Mouse (Mus musculus) gastrocnemius, adult 2 months (tissue): ENCODE data around the gene Mapt. TPM values are rescaled to one million over a fixed set of nuclear protein-coding genes. Genes with fewer than 3 reads are reported as not detected.
A peak's percentile ranks its signal among the peaks of the same experiment; 100 is the strongest.

Source experiments
- DNase-seq: peaks from one replicate; pipeline ENCODE4 v3.0.0; 2022
- H3K27ac ChIP-seq: fragments of 200-600 bp; 2 replicates; pipeline ENCODE4 v1.8.1; 2022; ENCODE audit warnings: mild to moderate bottlenecking
- H3K4me3 ChIP-seq: fragments of 200-600 bp; 2 replicates; pipeline ENCODE4 v1.8.1; 2022; ENCODE audit warnings: mild to moderate bottlenecking, moderate library complexity
- CTCF ChIP-seq: fragments of 200-600 bp; IDR thresholded peaks from 2 replicates; pipeline ENCODE4 v1.8.1; 2022; ENCODE audit warnings: antibody characterized with exemption, mild to moderate bottlenecking, moderate library complexity
- intact Hi-C: fragments of 180-260 bp; cut with DNase I; formaldehyde crosslinking; loops from one replicate; pipeline ENCODE4 v1.15.1; 2025
- total RNA-seq, 2 experiments: library from RNA; stranded (reverse); gene quantifications; 2 replicates each; pipeline ENCODE4 v1.2.3; 2021

Gene Mapt
- total RNA-seq, 2 experiments from 2014 or later, result 66.3 to 79.2 TPM

DNA sequence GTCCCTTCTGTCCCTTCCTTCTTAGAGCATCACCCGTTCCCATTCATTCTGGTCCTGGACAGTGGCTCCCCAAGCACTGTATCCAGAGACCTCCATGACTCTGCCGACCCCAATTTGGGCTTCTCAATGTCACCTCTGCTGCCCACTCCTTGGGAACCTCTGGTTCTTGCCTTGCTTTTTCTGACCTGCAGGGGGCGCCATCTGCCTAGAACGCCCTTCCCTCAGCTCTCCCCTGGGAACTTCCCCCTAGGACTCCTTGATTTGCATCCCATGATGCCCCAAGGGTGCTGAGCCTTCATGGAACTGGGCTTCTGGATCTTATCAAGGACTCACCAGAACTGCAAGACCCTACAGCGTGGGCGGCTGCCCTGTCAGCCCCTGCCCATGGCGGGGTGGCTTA lies 80.5 kb downstream of the Mapt start:
- no peak overlapping the region for H3K4me3 ChIP-seq
- peak; percentile 68 for TF ChIP-seq CTCF
- intact Hi-C loops, result no loop called here
- H3K27ac ChIP-seq, result no peak overlapping the region
- no peak for DNase-seq

DNA sequence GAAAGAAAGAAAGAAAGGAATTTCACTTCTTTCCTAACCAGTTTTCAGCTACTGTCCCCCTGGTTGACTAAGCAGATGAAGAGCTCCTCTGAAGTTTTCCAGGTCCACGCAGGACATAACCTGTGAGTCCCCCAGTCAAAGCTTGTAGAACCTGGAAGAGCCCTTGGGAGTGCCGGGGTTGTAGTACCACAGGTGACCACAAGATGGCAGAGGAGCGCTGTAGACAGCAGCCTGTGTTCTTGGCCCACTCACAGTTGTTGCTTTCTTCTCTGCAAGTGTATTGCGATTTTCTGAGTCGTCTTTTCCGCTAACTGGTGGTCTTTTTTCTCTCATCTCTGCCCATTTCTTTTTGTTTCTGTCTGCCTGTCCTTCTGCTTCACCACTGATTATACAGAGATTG lies 84.5 kb downstream of the Mapt start:
- peak overlapping the region; percentile 28; the same call in 1 of the 2 replicates for H3K4me3 ChIP-seq
- peak; percentile 98 for TF ChIP-seq CTCF
- intact Hi-C loops, result loop anchor here (1.0 kb wide), 1 partner anchor 146 kb away; no protein-coding TSS in a partner anchor
- peak; percentile 83 for DNase-seq
- no peak overlapping the region for H3K27ac ChIP-seq

DNA sequence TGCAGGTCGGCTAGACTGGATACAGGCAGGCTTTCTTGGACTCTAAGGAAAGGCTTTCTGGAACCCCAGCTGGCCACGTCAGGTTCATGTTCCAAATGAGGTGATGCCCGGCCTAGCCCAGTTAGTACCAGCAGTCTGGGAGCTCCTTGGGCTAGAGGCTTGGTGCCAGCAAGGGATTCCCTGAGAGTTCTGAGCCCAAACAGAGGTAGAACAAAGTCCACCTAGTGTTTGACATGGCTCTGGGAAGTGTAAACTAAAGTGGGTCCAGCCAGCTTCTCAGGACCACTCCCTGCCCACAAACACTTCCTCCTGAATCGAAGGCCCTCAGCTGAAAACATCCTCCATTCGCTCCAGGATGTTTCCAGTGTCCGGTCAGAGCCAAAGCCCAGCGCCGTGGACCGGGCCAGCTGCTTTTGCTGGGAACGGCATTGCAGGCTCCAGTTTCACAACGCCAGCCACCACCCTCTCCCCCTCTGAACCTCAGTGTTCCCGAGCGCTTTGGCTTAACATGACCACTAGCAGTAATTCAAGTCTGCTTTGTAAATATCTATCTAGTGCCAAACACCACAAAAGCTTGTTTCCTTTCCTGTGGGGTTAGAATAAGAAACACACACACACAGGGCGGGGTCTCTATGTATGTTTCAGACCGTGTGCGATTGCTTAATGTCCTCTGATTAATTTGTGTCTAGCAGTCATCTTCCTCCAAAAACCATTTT lies 85.7 kb downstream of the Mapt start:
- peak; percentile 83 for DNase-seq
- peak overlapping the region; percentile 47 for H3K4me3 ChIP-seq
- H3K27ac ChIP-seq, result peak overlapping the region; percentile 63

DNA sequence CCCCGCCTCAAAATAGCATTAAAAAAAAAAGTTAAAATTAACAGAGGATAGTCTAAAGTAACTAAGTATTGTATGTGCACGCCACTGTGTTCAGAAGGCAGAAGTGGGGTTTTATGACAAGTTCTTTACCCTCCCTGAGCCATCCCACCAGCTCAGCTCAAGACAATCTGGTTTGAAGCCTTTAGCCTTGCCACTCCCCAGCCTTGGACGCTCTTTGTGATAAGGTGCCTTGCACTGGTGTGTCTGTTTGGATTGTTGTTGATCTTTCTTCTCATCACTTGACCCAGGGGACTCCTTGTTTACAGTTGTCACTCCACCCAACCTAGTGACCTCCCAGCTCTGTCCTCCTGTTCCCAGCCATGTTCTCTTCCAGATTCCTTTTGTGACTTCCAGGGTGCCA lies 86.4 kb downstream of the Mapt start:
- no peak for DNase-seq
- intact Hi-C loops, result no loop called here
- Histone ChIP-seq H3K4me3 (no peak overlapping the region), H3K27ac (0 out of 2 replicates have a peak overlapping the region, but pooled peaks have one; percentile 63)
- TF ChIP-seq CTCF, result no peak

More for the DNA sequence above, 85.7 kb downstream of the Mapt start:
- intact Hi-C loops, result loop anchor here (1.0 kb wide), 1 partner anchor 144 kb away; no protein-coding TSS in a partner anchor
- no peak for TF ChIP-seq CTCF

DNA sequence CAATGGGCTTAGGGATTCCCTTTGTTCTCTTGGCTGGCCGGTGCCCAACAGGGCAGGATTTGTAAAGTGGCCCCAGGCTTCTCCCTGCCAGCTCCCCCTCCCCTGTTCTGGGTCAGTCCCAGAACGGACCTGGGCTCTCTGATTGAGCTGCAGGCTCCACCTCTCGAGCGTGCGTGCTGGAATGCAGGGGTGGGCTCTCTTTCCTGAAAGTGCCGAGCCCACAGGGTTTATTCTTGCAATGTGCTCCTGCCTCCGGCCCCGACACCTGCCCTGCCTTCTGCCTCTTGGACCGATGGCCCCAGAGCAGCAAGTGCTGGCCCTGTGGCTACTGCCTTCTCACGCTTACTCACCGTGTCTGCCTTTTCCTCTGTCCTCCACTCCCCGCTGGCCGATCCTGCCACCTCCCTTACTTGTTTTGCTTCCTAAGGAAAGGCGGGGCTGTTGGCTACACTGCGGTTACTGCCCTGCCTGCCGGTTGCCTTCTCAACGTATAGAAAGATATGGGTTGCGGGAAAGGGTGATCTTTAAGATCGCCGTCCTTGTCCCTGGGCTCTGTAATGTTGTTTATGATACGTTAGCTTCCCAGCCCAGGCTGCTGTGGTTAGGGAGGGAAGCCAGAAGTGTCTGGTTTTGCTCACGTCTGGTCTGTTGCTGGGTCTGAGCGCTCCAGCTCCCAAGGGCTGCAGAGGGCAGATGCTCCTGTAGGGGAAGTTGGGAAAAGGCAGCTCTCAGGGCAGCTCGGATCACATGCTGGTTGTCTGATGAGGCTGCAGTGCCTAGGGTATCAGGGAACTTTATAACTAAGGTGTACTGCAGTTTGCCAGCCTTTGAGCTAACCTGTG lies 88.0 kb downstream of the Mapt start:
- TF ChIP-seq CTCF, result 0 out of 2 replicates have a peak, but pooled peaks have one; percentile 1
- Histone ChIP-seq H3K27ac (peak overlapping the region; percentile 76), H3K4me3 (peak overlapping the region; percentile 66)
- intact Hi-C loops, result no loop called here
- peak; percentile 46 for DNase-seq

DNA sequence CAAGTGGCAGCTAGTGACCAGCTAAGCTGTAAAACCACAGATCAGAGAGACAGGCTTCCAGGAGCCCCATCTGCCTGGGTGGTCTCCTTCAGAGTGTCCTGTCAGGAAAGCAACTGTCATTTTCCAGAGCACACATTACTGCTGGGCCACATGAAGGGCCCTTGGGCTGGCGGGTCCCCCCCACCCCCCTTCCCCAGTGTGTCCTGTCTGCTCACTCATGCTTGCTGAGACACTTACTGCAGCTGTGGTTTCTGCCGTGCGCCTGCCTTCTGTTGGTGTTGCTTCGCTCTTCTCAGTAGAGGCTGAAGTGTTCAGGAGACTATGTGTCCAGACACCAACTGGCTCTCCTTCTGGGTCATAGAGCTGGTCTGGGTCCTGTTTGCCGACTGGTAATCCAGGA lies 89.3 kb downstream of the Mapt start:
- TF ChIP-seq CTCF, result no peak
- no peak for DNase-seq
- no peak overlapping the region for H3K4me3 ChIP-seq
- H3K27ac ChIP-seq, result no peak overlapping the region
- intact Hi-C loops, result no loop called here

DNA sequence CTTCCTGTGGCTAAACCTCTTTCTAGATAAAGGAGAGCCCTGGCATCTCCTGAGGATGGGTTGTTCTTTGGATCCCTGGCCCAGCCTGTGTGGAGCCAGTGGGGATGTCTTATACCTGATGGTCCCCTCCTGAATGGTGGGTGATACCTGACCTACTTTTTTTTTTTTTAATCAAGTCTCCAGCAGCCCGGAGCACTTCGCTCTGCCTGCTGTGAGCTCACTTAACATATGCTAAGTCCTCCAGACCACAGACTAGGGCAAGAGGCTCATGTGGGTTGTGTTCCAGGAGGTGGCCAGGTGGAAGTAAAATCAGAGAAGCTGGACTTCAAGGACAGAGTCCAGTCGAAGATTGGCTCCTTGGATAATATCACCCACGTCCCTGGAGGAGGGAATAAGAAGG lies 91.0 kb downstream of the Mapt start:
- intact Hi-C loops, result no loop called here
- no peak for TF ChIP-seq CTCF
- Histone ChIP-seq H3K4me3 (no peak overlapping the region), H3K27ac (no peak overlapping the region)
- DNase-seq, result no peak

DNA sequence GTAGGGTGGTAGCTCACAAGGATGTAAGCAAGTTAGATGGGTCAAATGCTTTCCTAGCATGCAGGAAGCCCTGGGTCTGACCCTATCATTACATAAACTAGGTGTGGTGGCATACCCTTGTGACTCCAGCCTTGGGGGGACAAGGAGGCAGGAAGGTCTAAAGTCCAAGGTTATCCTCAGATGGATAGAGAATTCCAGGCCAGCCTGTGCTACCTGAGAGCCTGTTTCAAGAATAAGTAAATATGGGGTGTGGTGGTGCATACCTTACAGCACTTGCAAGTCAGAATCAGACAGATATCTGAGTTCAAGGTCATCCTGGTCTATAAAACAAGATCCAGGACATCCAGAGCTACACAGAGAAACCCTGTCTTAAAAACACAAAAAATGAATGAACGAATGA lies 96.3 kb downstream of the Mapt start:
- H3K4me3 ChIP-seq, result no peak overlapping the region
- TF ChIP-seq CTCF, result no peak
- H3K27ac ChIP-seq, result no peak overlapping the region
- intact Hi-C loops, result no loop called here
- no peak for DNase-seq

DNA sequence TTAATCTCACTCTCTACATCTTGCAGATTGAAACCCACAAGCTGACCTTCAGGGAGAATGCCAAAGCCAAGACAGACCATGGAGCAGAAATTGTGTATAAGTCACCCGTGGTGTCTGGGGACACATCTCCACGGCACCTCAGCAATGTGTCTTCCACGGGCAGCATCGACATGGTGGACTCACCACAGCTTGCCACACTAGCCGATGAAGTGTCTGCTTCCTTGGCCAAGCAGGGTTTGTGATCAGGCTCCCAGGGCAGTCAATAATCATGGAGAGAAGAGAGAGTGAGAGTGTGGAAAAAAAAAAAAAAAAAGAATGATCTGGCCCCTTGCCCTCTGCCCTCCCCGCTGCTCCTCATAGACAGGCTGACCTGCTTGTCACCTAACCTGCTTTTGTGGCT lies 96.8 kb downstream of the Mapt start:
- TF ChIP-seq CTCF, result no peak
- intact Hi-C loops, result no loop called here
- Histone ChIP-seq H3K27ac (no peak overlapping the region), H3K4me3 (no peak overlapping the region)
- DNase-seq, result no peak

DNA sequence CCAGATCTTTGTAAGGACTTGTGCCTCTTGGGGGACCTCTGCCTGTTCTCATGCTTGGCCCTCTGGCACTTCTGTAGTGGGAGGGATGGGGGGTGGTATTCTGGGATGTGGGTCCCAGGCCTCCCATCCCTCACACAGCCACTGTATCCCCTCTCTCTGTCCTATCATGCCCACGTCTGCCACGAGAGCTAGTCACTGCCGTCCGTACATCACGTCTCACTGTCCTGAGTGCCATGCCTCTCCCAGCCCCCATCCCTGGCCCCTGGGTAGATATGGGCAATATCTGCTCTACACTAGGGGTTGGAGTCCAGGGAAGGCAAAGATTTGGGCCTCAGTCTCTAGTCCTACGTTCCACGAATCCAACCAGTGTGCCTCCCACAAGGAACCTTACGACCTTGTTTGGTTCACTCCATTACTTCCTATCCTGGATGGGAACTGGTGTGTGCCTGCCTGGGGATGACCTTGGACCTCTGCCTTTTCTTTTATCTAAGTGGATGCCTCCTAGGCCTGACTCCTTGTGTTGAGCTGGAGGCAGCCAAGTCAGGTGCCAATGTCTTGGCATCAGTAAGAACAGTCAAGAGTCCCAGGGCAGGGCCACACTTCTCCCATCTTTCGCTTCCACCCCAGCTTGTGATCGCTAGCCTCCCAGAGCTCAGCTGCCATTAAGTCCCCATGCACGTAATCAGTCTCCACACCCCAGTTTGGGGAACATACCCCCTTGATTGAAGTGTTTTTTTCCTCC lies 98.2 kb downstream of the Mapt start:
- Histone ChIP-seq H3K27ac (no peak overlapping the region), H3K4me3 (no peak overlapping the region)
- DNase-seq, result no peak
- intact Hi-C loops, result no loop called here
- no peak for TF ChIP-seq CTCF

DNA sequence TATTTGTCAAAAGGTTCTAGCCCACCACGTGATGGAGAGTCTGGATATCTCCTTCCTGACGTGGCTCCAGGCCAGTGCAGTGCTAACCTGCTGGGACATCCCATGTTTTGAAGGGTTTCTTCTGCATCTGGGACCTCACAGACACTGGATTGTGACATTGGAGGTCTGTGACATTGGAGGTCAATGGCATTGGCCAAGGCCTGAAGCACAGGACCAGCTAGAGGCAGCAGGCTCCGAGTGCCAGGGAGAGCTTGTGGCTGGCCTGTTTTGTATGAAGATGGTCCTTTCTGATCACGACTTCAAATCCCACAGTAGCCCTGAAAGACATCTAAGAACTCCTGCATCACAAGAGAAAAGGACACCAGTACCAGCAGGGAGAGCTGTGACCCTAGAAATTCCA lies 99.0 kb downstream of the Mapt start:
- intact Hi-C loops, result no loop called here
- H3K27ac ChIP-seq, result no peak overlapping the region
- no peak for DNase-seq
- H3K4me3 ChIP-seq, result no peak overlapping the region
- no peak for TF ChIP-seq CTCF

DNA sequence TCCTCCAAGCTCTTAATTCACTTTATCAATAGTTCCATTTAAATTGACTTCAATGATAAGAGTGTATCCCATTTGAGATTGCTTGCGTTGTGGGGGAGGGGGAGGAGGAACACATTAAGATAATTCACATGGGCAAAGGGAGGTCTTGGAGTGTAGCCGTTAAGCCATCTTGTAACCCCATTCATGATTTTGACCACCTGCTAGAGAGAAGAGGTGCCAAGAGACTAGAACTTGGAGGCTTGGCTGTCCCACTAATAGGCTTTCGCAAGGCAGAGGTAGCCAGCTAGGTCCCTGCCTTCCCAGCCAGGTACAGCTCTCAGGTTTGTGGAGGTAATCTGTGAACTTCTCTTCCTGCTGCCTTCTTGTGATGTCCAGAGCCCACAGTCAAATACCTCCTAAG lies 100.0 kb downstream of the Mapt start:
- H3K4me3 ChIP-seq, result no peak overlapping the region
- H3K27ac ChIP-seq, result peak overlapping the region; percentile 20; the same call in 1 of the 2 replicates
- intact Hi-C loops, result no loop called here

More for the DNA sequence above, 100.0 kb downstream of the Mapt start:
- TF ChIP-seq CTCF, result no peak
- no peak for DNase-seq
